Mouse (Mus musculus) brain, adult 2 months (tissue): ENCODE results near the gene Ifi27l2a.
"Not testable (repeated sequence)": the region's sequence is repeated elsewhere in the genome, so short reads cannot be mapped to it uniquely, and the experiment has no call there.

Experiments used
- DNase-seq: peaks from one replicate; pipeline ENCODE4 v3.0.0; 2011; ENCODE audit warnings: low read depth, low spot score

The Ifi27l2a gene

DNA sequence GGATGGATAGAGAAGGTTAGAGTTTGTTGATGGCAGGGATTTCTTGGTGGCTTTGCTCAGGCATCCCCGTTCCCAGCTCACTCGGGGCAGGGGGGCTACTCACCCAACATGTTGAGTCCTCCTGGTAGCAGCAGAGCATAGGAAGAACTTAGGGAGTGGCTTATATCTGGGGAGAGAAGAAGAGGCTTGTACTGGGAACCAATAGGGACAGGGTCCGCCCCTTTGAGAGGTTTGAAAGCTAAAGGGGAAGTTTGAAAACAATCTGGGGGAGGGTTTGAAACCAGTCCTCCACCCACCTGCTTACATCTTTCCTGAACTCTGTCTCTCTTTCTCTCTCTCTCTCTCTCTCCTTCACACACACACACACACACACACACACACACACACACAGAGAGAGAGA is at the start of gene Ifi27l2a:
Gene Ifi27l2a, minus strand, starts transcription at position 157 of the 400 bp plus-strand sequence.
- DNase-seq: no peak

DNA sequence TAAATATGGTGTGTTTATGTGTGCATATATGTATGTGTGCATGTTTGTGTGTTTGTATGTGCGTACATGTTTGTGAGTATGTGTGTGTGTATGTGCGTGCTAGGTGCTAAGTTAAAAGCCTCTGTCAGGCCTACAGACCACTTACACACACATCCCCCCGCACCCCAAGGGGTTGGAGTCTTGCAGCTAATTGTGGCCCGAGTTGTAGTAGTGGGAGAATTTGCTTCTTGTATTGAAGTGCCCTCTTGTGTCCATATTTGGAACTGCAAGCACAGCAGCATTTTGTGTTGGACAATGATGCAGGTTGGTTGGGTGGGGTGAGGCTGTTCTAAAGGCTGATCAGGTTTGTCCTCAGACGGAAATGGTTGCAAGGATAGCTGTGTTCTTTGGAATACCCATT is 49.3 kb upstream of the Ifi27l2a start:
- DNase-seq: peak; percentile 91

GRCm38 (mm10) chr12:103491091-103491730 is 47.7 kb upstream of the Ifi27l2a start:
- no peak for DNase-seq

GRCm38 (mm10) chr12:103487750-103488149 is 44.3 kb upstream of the Ifi27l2a start:
- DNase-seq: no peak

GRCm38 (mm10) chr12:103487276-103487675 is 43.8 kb upstream of the Ifi27l2a start:
- no peak for DNase-seq

DNA sequence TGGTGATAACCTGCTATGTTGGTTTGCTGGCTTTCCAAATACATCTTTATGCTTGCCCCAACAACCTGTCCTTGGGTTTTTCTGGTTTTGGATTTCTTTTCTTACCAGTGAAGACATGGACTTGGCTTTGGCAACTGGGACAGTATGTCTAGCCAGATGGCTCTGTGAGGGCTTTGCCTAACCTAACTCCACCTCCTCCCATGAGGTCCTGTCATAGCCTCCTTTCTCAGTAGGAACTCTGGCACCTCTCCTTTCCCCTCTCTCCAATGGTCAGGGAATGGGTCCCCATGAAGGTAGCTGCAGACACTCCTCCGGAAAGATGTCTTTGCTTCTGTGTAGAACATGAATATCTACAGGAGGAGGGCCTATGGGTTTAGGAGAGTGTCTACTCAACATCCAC is 43.2 kb upstream of the Ifi27l2a start:
- peak; percentile 91 for DNase-seq

DNA sequence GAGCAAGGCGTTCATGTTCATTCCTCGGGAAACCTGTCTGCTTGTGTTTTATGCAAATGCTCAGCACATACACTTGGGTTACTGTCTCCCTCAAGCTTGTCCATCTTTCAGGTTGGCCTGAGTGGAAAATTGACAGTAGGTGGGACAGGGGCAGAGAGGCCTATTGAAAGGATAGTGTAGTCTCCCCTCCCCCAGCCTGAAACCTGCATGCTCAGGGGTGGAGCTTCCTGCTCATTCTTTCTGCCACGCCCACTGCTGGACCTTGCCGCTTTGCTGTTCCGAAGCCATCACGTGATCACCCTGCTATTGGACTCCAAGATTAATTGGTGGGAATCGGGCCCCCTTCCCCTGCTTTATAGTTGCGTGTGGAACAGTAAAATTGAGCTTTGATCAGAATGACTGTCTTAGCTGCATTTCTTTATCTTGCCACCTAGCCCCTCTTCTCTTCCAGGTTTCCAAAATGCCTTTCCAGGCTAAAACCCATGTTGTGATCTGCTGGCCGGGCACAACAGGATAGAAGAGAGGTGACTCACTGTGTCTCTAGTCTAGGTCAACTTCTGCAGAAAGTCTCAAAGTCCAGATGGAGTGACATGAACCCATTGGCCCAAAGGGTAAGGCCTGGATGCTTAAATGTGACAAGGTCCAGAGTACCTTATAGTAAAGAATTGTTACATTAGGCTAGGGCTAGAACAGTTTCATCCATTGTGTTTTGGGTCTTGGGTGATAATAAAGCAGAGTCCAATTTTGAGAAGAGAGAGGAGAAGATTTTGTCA is 40.9 kb upstream of the Ifi27l2a start:
- DNase-seq: not testable (repeated sequence)

- no peak for DNase-seq
Observed at GRCm38 (mm10) chr12:103482781-103483180, 39.3 kb upstream of the Ifi27l2a start.

DNA sequence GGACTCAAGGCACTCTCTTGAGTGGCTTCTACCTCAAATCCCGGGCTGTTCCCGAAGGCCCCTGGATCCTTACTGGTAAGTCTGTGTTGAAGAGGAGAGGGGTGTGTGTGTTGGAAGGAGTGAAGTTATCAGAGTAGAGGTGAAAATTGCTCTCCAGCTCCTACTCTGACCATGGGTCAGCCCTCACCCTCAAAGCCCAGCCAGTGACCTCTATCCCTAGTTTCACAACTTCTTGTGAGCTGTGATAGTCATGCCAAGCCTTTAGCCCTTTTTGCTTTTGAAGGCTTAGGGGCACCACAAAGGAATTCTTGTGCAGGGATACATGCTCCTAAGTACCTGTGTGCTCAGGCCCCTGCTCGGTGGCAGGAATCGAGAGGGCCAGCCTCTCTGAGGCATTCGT is 38.2 kb upstream of the Ifi27l2a start:
- no peak for DNase-seq

GRCm38 (mm10) chr12:103477461-103478015 is 34.1 kb upstream of the Ifi27l2a start:
- no peak for DNase-seq

- DNase-seq: no peak
Observed at GRCm38 (mm10) chr12:103476779-103477389, 33.4 kb upstream of the Ifi27l2a start.

GRCm38 (mm10) chr12:103474481-103474880 is 31.0 kb upstream of the Ifi27l2a start:
- no peak for DNase-seq

- DNase-seq: no peak
Observed at GRCm38 (mm10) chr12:103457140-103457539, 13.7 kb upstream of the Ifi27l2a start, which contains the start of gene Ifi27l2b. Gene Ifi27l2b (minus strand): TSS chr12:103457223.

DNA sequence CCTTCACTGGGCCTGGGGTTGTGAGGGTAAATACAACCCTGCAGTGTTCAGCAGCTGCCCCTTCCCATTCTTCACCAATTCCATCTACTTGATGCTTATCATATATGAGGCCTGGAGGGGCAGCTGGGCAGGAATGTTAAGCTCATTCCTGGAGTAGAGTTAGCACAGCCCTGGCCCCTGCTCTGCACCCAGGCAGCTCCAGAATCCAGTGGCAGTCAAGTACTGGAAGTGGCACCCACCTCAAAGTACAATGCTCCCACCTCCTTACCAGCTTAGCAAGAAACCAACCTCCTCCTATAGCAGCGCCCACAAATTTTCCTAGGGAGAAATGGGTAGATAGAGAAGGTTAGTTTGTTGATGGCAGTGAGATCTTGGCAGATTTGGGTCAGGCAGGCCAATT is 13.2 kb upstream of the Ifi27l2a start:
- not testable (repeated sequence) for DNase-seq

DNA sequence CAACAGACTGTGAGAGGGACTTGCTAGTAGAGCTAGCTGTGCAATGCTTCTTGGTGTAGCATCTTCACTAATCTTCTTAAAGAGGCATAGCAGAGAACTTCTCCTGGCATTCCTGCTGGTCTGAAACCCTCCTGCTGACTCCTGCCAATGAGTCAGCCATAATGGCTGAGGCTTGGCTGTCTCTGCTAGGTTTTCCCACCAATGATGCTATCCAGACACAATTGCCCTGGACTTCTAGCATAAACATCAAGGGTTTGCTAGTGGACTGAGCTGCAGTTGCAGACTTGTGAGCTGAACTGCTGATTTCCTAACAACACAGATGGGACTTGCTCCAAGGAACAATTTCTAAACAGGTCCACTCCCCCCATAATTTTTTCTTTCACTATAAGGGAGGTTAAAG is 9.9 kb upstream of the Ifi27l2a start:
- no peak for DNase-seq

GRCm38 (mm10) chr12:103445060-103445459 is 1.6 kb upstream of the Ifi27l2a start:
- DNase-seq: no peak

DNA sequence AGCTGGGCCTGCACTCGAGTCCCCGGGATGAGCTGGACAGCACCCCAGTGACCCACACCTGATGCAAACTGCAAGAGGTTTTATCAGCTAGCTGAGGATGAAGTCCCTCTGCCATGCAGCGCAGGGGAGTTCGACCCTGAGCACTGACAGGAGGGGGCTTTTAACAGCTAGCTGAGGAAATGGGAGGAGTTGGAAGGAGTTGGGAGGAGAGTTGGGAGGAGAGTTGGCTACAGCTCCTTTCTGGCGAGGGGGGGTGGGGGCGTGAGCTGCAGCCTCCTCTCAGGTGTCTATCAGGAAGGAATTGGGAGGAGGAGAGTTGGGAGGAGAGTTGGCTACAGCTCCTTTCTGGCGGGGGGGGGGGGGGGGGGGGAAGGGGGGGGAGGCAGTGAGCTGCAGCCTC is 781 bp upstream of the Ifi27l2a start:
- DNase-seq: not testable (repeated sequence)

DNA sequence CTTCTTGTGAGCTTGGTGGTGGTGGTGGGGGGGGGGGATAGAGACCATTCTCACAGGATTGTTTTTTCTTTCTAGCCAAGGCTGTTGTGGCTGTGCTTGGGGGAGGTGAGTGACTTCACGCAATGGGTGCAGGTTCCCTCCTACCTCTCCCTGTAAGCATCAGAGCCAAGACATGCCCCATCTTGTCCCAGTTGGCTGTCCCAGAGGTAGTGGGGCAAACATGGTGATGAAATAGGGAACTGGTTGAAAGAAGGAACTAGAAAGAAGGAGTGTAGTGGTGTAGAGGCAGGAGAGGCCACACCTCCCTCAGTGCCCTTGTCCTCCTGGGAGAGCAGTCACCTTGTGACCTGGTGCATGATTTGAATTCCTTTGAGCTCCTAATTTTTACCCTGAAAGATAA is 5.9 kb downstream of the Ifi27l2a start:
- no peak for DNase-seq

GRCm38 (mm10) chr12:103434861-103435260 is 8.6 kb downstream of the Ifi27l2a start:
- DNase-seq: no peak

GRCm38 (mm10) chr12:103433986-103434731 is 9.3 kb downstream of the Ifi27l2a start, which contains the start of gene Ifi27:
Gene Ifi27 (plus strand): TSS chr12:103434211.
- peak; percentile 90 for DNase-seq

DNA sequence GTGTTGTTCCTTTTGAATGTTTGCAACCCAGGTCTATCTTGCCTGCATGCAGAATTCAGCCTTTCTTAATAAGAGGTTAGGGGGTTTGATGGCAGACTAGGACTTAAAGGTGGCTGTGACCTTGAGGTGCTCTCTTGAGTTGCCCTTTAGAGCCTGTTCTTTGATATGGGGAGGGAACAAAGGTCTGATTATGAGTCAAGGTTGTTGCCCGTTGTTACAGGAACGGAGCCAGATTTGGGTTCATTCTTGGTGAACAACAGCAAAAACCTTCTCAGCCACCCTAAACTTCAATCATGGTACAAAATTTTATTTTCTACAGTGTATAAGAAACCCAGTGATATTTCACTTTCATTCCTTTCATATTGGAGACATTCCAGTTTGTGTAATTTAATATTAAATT is 10.1 kb downstream of the Ifi27l2a start:
- DNase-seq: no peak

- DNase-seq: no peak
Observed at GRCm38 (mm10) chr12:103426710-103427109, 16.8 kb downstream of the Ifi27l2a start.
